Mouse (Mus musculus) B cell, adult 2 months (primary cell): ENCODE measurements around the gene Timm13.

ENCODE experiments used
- DNase-seq, 2 experiments: peaks; one replicate each; pipeline ENCODE4 v3.0.0; 2022

Timm13 gene

GRCm38 (mm10) chr10:80932700-80933420 is 32.1 kb upstream of the Timm13 start:
- peak; percentile 27 to 38 for DNase-seq

GRCm38 (mm10) chr10:80932206-80932605 is 31.4 kb upstream of the Timm13 start:
- DNase-seq: peak; percentile 43 to 48

- DNase-seq: peak; percentile 27 to 31
These were observed 30.9 kb upstream of the Timm13 start for GRCm38 (mm10) chr10:80931695-80932094.

- DNase-seq: peak; percentile 55 to 57
These were observed 30.4 kb upstream of the Timm13 start for GRCm38 (mm10) chr10:80931153-80931671.

DNA sequence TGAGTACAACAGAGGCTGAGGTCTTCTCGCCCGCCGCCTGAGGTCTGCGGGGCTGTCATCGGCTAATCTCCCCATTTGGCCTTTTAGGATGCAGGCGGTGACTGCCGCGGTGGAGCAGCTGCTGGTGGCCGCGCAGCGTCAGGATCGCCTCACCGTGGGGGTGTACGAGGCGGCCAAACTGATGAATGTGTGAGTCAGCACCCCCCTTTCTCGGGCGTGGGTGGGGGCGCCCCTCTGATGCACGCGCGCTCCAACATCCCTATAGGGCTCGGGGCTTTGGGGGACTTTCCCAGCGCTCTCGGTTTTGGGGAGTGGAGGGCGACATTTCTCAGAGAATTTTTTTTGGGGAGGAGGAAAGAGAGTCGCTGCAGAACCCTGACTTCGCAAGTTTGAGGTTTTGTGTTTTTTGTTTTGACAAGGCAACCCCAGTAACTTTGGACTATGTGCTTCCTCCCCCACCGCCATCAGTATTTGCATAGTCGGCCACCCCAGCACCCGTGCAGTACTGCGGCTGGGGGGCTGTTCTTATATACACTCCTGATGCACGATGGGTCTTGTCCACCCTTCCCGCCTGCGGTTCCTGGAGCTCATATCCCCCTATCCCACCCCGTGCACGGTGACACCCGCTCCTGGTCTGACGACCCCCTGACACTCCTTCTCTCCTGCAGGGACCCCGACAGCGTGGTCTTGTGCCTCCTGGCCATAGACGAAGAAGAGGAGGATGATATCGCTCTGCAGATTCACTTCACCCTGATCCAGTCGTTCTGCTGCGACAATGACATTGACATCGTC is 29.8 kb upstream of the Timm13 start:
- peak; percentile 73 for DNase-seq

GRCm38 (mm10) chr10:80929299-80930226 is 28.8 kb upstream of the Timm13 start, which contains the start of gene Gadd45b:
Gene Gadd45b, plus strand, starts transcription at chr10:80930073.
- DNase-seq: peak; percentile 98 to 99

- DNase-seq: peak; percentile 88 to 90
These were observed 28.0 kb upstream of the Timm13 start for GRCm38 (mm10) chr10:80928586-80929298.

DNA sequence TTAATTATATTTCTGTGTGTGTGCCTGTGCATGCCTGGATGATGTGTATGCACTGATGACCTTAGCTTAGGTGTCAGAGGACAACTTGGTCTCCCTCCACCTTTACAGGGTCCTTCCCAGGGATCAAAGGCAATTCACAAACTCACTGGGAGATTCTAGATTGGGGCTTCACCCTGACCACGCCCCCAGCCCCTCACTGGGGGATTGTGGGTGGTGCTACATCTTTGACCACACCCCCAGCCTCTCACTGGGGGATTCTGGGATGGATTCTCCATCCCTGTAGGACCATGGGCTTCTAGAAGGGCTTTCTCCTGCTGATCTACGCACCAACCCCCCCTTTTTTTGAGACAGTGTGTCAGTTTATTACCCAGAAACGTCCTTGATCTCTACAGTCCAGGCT is 24.7 kb upstream of the Timm13 start:
- DNase-seq: no peak

DNA sequence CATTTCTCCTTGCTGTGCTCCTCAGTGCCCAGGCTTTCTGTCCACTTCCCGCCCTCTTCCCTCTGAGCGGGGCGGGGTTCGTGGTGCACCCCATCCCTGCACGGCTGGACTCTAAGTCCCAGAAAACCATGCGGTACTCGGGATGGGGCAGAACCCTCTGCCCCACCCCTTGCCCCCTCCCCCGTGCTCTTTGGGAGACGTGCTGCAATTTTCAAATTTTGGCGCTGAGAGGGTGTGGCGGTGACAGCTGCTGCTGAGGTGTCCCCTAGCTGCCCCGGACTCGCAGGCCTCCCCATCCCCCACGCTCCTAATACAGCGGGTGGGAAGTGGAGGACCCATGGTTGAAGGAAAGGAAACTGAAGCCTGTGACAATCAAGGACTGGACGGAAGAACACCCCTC is 21.2 kb upstream of the Timm13 start:
- DNase-seq: no peak

GRCm38 (mm10) chr10:80917779-80918434 is 17.1 kb upstream of the Timm13 start, which contains the start of gene Lmnb2:
Gene Lmnb2, minus strand, starts transcription at chr10:80918245.
- peak; percentile 57 to 63 for DNase-seq

GRCm38 (mm10) chr10:80917336-80917778 is 16.6 kb upstream of the Timm13 start:
- peak; percentile 38 to 43 for DNase-seq

DNA sequence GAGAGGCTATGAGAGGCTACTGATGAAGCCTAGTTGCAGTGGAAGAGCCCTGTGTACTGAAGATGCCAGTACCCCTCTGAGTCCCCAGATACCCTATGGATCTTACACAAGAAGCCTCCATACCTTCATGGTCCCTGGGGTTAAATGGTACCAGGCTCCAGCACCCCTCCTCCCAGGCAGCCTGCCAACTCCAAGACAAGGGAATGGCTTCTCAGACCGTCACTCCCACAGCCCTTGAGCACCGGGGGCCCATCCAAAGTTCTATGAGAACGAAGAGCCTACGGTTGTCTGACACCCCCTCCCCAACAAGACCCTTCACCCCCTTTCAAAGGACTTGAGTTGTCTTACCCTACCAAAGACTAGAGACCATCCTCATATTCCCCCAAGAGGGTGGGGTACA is 15.0 kb upstream of the Timm13 start:
- no peak for DNase-seq

GRCm38 (mm10) chr10:80915260-80915659 is 14.5 kb upstream of the Timm13 start:
- DNase-seq: no peak

DNA sequence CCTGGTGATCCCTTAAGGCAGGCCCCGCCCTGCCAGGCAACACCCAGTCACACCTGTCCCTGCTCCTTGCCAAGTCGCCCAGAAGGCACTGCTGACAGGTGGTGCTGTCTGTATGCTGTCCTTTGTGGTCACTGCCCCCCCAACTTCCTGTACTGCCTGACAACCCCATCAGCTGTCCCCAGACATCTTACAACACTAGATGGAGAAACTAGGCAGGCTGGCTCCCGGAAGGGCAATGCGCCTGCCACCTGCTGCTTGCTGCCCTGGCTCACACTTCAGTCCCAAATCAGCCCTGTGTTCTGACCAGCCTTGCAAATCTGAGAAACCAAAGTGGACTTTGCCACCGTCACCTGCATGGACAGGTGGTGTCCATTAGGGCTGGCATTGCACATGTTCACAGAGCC is 13.5 kb upstream of the Timm13 start:
- no peak for DNase-seq

- DNase-seq: no peak
These were observed 12.7 kb upstream of the Timm13 start for GRCm38 (mm10) chr10:80913364-80914011.

DNA sequence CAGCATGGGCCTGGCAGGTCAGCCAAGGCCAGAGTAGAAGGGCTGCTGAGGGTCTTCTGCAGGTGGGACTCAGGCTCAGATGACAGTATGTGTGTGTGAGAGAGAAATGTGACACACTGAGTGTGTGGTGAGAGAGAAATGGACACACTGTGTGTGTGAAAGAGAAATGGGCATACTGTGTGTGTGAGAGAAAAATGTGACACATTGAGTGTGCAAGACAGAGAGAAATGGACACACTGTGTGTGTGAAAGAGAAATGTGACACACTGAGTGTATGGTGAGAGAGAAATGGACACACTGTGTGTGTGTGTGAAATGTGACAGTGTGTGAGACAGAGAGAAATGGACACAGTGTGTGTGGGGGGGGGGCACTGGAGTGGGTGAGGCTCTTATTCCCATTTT is 11.1 kb upstream of the Timm13 start:
- no peak for DNase-seq

- no peak for DNase-seq
These were observed 10.6 kb upstream of the Timm13 start for GRCm38 (mm10) chr10:80911354-80911753.

- DNase-seq: no peak
These were observed 8.8 kb upstream of the Timm13 start for GRCm38 (mm10) chr10:80909375-80910162.

- no peak for DNase-seq
These were observed 3.9 kb upstream of the Timm13 start for GRCm38 (mm10) chr10:80904709-80905108.
